Mouse (Mus musculus): ENCODE results near the gene Prepl.

DNA sequence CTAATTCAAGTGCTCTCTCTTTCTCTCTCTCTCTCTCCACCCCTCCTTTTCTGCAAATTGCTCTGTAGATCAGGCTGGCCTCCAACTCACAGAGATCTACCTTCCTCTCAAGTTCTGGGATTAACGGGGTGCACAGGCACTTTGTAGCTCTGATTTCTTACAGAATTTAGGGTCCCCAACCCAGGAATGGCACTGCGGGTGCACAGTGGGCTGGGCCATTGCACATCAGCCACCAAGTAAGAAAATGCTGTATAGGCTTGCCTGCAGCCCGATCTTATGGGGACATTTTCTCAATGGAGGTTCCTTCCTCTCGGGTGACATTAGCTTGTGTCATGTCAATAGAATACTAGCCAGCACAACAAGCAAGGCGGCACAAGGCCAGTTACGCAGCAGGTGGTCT lies 30.9 kb downstream of the Prepl start:
- TF ChIP-seq CTCF (IDR thresholded peaks at IDR 0.05; ENCODE audit: low read depth): no peak
- TF ChIP-seq EP300 (optimal IDR thresholded peaks at IDR 0.05): no peak

Measured in stomach, postnatal 0 days (tissue).